In genomic region chr12:99883000-99883712, GRCm38 (mm10) we compare ENCODE assay signal across 8 mouse cellular contexts. TPM values are rescaled to one million over a fixed set of nuclear protein-coding genes. Genes with fewer than 3 reads are reported as not detected.
A peak's percentile ranks its signal among the peaks of the same experiment; 100 is the strongest.
DNase-seq lines count a peak whose midpoint lies in the region; ATAC-seq and TF ChIP-seq lines count a peak whose summit lies in the region.

No protein-coding gene starts in this region.

- in situ Hi-C loops in ES-E14 (cut with MboI; ENCODE audit: low sequenced_read_pairs in 2 of 2, unreplicated experiment in 2 of 2), result no loop called here

- ATAC-seq in forebrain, embryonic 15.5 days (replicated peaks), result peak; percentile 90
- ATAC-seq in lung, embryonic 14.5 days (ENCODE audit: insufficient read depth), result peak; percentile 94

- no peaks in the 10 kb centered on the region for H3K9me3 ChIP-seq in ES-E14 (ENCODE audit: control insufficient read depth, insufficient read depth, low read depth, low read length)
- no peaks in the 10 kb centered on the region for H3K9me3 ChIP-seq in forebrain, embryonic 15.5 days
- no peaks in the 10 kb centered on the region for H3K9me3 ChIP-seq in lung, embryonic 14.5 days (ENCODE audit: low read depth, low read length)

- intact Hi-C loops in heart, postnatal 36 days (cut with DNase I), result loop anchor here (5.0 kb wide), 1 partner anchor 321 kb away; the partner anchor contains the start of gene Foxn3

- peak overlapping the region; percentile 98 for H3K4me2 ChIP-seq in forebrain, embryonic 15.5 days (replicated peaks)
- H3K4me2 ChIP-seq in lung, embryonic 14.5 days, result peak overlapping the region; percentile 86

- H3K27me3 ChIP-seq in forebrain, embryonic 15.5 days, result no peaks in the 10 kb centered on the region
- no peaks in the 10 kb centered on the region for H3K27me3 ChIP-seq in lung, embryonic 14.5 days (ENCODE audit: insufficient read depth, low read length)
- H3K27me3 ChIP-seq in thymus, adult 2 months (ENCODE audit: control insufficient read depth, insufficient read depth, low read length), result no peaks in the 10 kb centered on the region

- H3K4me3 ChIP-seq in ES-E14 (ENCODE audit: insufficient read depth in 1 of 2, low read depth in 1 of 2, low read length in 2 of 2, poor library complexity in 1 of 2, severe bottlenecking in 1 of 2), result peak overlapping the region; percentile 79 to 96
- H3K4me3 ChIP-seq in forebrain, embryonic 15.5 days, result peak overlapping the region; percentile 91
- H3K4me3 ChIP-seq in layer of hippocampus, adult 2 months, result peak overlapping the region; percentile 95
- peak overlapping the region; percentile 83 for H3K4me3 ChIP-seq in lung, embryonic 14.5 days (ENCODE audit: low read depth, low read length)
- peak overlapping the region; percentile 52 for H3K4me3 ChIP-seq in olfactory bulb, adult 2 months (ENCODE audit: insufficient read depth, low read depth, low read length)
- H3K4me3 ChIP-seq in thymus, adult 2 months (ENCODE audit: control insufficient read depth, insufficient read depth, low read length), result peak overlapping the region; percentile 41

- WGBS in forebrain, embryonic 15.5 days, result under 1% methylated on average over 38 of the region's 38 CpGs
- WGBS in lung, embryonic 14.5 days, result under 1% methylated on average over 38 of the region's 38 CpGs
- under 1% methylated on average over 38 of the region's 38 CpGs for WGBS in olfactory bulb, adult 2 months
- under 1% methylated on average over 38 of the region's 38 CpGs for WGBS in thymus, adult 2 months

- H3K9ac ChIP-seq in ES-E14 (ENCODE audit: insufficient read depth, low read depth, low read length, poor library complexity, severe bottlenecking), result peak overlapping the region; percentile 80
- peak overlapping the region; percentile 93 for H3K9ac ChIP-seq in forebrain, embryonic 15.5 days (replicated peaks)
- H3K9ac ChIP-seq in lung, embryonic 14.5 days, result peak overlapping the region; percentile 82

- peak; percentile 96 for DNase-seq in ES-E14 (ENCODE audit: low read depth, low spot score)
- DNase-seq in cerebellum, adult 11-12 months, result peak; percentile 80
- peak; percentile 82 to 85 for DNase-seq in heart, postnatal 36 days
- DNase-seq in layer of hippocampus, adult 2 months (ENCODE audit: low spot score in 2 of 2), result peak; percentile 81 to 85
- DNase-seq in lung, embryonic 14.5 days, result peak; percentile 99
- DNase-seq in thymus, adult 2 months, result peak; percentile 90

- H3K27ac ChIP-seq in ES-E14 (ENCODE audit: insufficient read depth, low read depth, low read length, poor library complexity, severe bottlenecking), result no peak overlapping the region
- peak overlapping the region; percentile 92 for H3K27ac ChIP-seq in forebrain, embryonic 15.5 days (replicated peaks)
- peak overlapping the region; percentile 76; the same call in 1 of the 2 replicates for H3K27ac ChIP-seq in layer of hippocampus, adult 2 months
- H3K27ac ChIP-seq in lung, embryonic 14.5 days (ENCODE audit: low read depth), result peak overlapping the region; percentile 89
- no peak overlapping the region for H3K27ac ChIP-seq in olfactory bulb, adult 2 months (ENCODE audit: insufficient read depth, low read depth, low read length)
- no peak overlapping the region for H3K27ac ChIP-seq in thymus, adult 2 months (ENCODE audit: control insufficient read depth, insufficient read depth, low read length)

- peaks cover 2% of the 10 kb centered on the region; the same call in 1 of the 2 replicates for H3K36me3 ChIP-seq in ES-E14 (ENCODE audit: control insufficient read depth, insufficient read depth, low read length, poor library complexity, severe bottlenecking)
- H3K36me3 ChIP-seq in forebrain, embryonic 15.5 days, result no peaks in the 10 kb centered on the region
- no peaks in the 10 kb centered on the region; the same call in 1 of the 2 replicates for H3K36me3 ChIP-seq in lung, embryonic 14.5 days (ENCODE audit: insufficient read depth)
- H3K36me3 ChIP-seq in thymus, adult 2 months (ENCODE audit: control insufficient read depth, insufficient read depth, low read length), result no peaks in the 10 kb centered on the region

- TF ChIP-seq POLR2A in olfactory bulb, adult 2 months (IDR thresholded peaks at IDR 0.05; ENCODE audit: insufficient read depth, low read depth, low read length), result no peak
- peak; percentile 56 for TF ChIP-seq POLR2A in thymus, adult 2 months (IDR thresholded peaks at IDR 0.05; ENCODE audit: control insufficient read depth, extremely low read depth, insufficient read depth, low read length, poor library complexity)

- H3K4me1 ChIP-seq in ES-E14 (ENCODE audit: control insufficient read depth in 2 of 2, insufficient read depth in 2 of 2, low read length in 2 of 2, poor library complexity in 1 of 2), result no peaks in the 10 kb centered on the region
- peaks cover 27% of the 10 kb centered on the region for H3K4me1 ChIP-seq in forebrain, embryonic 15.5 days
- H3K4me1 ChIP-seq in lung, embryonic 14.5 days (ENCODE audit: insufficient read depth), result peaks cover 4% of the 10 kb centered on the region; the same call in 1 of the 2 replicates
- peaks cover 4% of the 10 kb centered on the region for H3K4me1 ChIP-seq in olfactory bulb, adult 2 months (ENCODE audit: control insufficient read depth, insufficient read depth, low read length)
- H3K4me1 ChIP-seq in thymus, adult 2 months (replicated peaks; ENCODE audit: control insufficient read depth, insufficient read depth, low read length), result peaks cover 8% of the 10 kb centered on the region

- TF ChIP-seq CTCF in layer of hippocampus, adult 2 months (conservative IDR thresholded peaks at IDR 0.05), result no peak; the same call in 1 of the 2 replicates
- no peak for TF ChIP-seq CTCF in lung, embryonic 14.5 days (IDR thresholded peaks at IDR 0.05; ENCODE audit: low read depth)
- no peak for TF ChIP-seq CTCF in olfactory bulb, adult 2 months (IDR thresholded peaks at IDR 0.05; ENCODE audit: insufficient read depth, low read depth, low read length)
- TF ChIP-seq CTCF in thymus, adult 2 months (IDR thresholded peaks at IDR 0.05; ENCODE audit: borderline replicate concordance, control insufficient read depth, extremely low read depth, insufficient read depth, low read length, poor library complexity), result 0 out of 2 replicates have a peak, but pooled peaks have one; percentile 37

TF ChIP-seq in ES-E14, 5 proteins besides CTCF, POLR2A, EP300 and RAD21:
- TF ChIP-seq ZNF384 (IDR thresholded peaks at IDR 0.05; ENCODE audit: low read depth, low read length) (no peak), ZC3H11A (IDR thresholded peaks at IDR 0.05; ENCODE audit: borderline replicate concordance, low read depth, low read length) (no peak), CHD2 (IDR thresholded peaks at IDR 0.05; ENCODE audit: low read depth, low read length) (peak; percentile 84), HCFC1 (IDR thresholded peaks at IDR 0.05; ENCODE audit: borderline replicate concordance, insufficient read depth, low read length) (no peak)

RNA-seq across cellular contexts. Expression of gene Efcab11, which starts 1.1 kb away (rescaled TPM):
- total RNA-seq in ES-E14 (2012; rRNA removed), result 2.9 and 3.6 TPM in 2 replicates
- 9.8 and 9.9 TPM in 2 replicates for polyA plus RNA-seq in forebrain, embryonic 15.5 days (2015; fragmentation: Nextera tagmentation; extraction: Ambion mirVana)
- total RNA-seq in heart, postnatal 36 days (2021), result not detected
- under 1 TPM; 0.34 to 0.84 TPM for total RNA-seq in layer of hippocampus, adult 2 months (2021)
- polyA plus RNA-seq in lung, embryonic 14.5 days (2014; fragmentation: Nextera tagmentation; extraction: Ambion mirVana), result 22.1 and 22.8 TPM in 2 replicates
- polyA plus RNA-seq in olfactory bulb, adult 2 months (2012; ENCODE audit: insufficient read depth, insufficient read length, low replicate concordance, missing spikeins), result not detected in 2 replicates
- polyA plus RNA-seq in thymus, adult 2 months (2012; rRNA removed), result 2.2 and 2.4 TPM in 2 replicates

RNA-seq across cellular contexts. Expression of gene Tdp1, which starts 1.2 kb away (rescaled TPM):
- 27.5 and 34.6 TPM in 2 replicates for total RNA-seq in ES-E14 (2012; rRNA removed)
- polyA plus RNA-seq in forebrain, embryonic 15.5 days (2015; fragmentation: Nextera tagmentation; extraction: Ambion mirVana), result 70.1 and 72.0 TPM in 2 replicates
- total RNA-seq in heart, postnatal 36 days (2021), result 10 to 100 TPM in 1 of 2 experiments, 1 to 10 TPM in 1; 8.6 to 10.1 TPM
- 10 to 100 TPM; 24.2 to 30.9 TPM for total RNA-seq in layer of hippocampus, adult 2 months (2021)
- 74.8 and 82.9 TPM in 2 replicates for polyA plus RNA-seq in lung, embryonic 14.5 days (2014; fragmentation: Nextera tagmentation; extraction: Ambion mirVana)
- not detected in 2 replicates for polyA plus RNA-seq in olfactory bulb, adult 2 months (2012; ENCODE audit: insufficient read depth, insufficient read length, low replicate concordance, missing spikeins)
- polyA plus RNA-seq in thymus, adult 2 months (2012; rRNA removed), result 33.9 and 39.9 TPM in 2 replicates

Comparison
In these comparisons a context has a peak if more than half of its experiments do, and no peak if none do; other contexts are left out.
1. H3K27ac ChIP-seq: peak in forebrain, embryonic 15.5 days (single experiment), layer of hippocampus, adult 2 months (single experiment) and lung, embryonic 14.5 days (single experiment); none in ES-E14 (single experiment), olfactory bulb, adult 2 months (single experiment) and thymus, adult 2 months (single experiment).
2. H3K4me3 ChIP-seq: peak in every context shown above with its lines; median percentile 95 in layer of hippocampus, adult 2 months; 91 in forebrain, embryonic 15.5 days; 88 in ES-E14; 83 in lung, embryonic 14.5 days; 52 in olfactory bulb, adult 2 months; 41 in thymus, adult 2 months.
3. Peak in every context shown above with its lines, with median percentiles within 50 percentile points of each other: DNase-seq and H3K9ac ChIP-seq.